Mouse (Mus musculus) heart, embryonic 10.5 days (tissue): ENCODE measurements at regions not wholly inside any gene's neighbourhood (a gene's known extent, or its start where the extent isn't known, plus 50 kb on each side); places are given as distances from the start of the nearest gene placed in this dataset.

Experiments used
- DNase-seq: peaks from one replicate; pipeline ENCODE4 v3.0.0-alpha.2; 2017; ENCODE audit warnings: low spot score
- H3K27ac ChIP-seq: fragments of 300-500 bp; sonication (generic); 2 replicates; pipeline ENCODE4 v1.5.1; 2016; ENCODE audit warnings: mild to moderate bottlenecking
- H3K27me3 ChIP-seq: fragments of 300-500 bp; sonication (generic); 2 replicates; pipeline ENCODE4 v1.6.1; 2016; ENCODE audit warnings: mild to moderate bottlenecking; ENCODE audit not compliant: poor library complexity, insufficient read depth, severe bottlenecking
- H3K36me3 ChIP-seq: fragments of 300-500 bp; sonication (generic); 2 replicates; pipeline ENCODE4 v1.6.1; 2016; ENCODE audit warnings: mild to moderate bottlenecking, moderate library complexity
- H3K4me1 ChIP-seq: fragments of 300-500 bp; sonication (generic); 2 replicates; pipeline ENCODE4 v1.6.1; 2016; ENCODE audit warnings: mild to moderate bottlenecking
- H3K4me3 ChIP-seq: fragments of 300-500 bp; sonication (generic); 2 replicates; pipeline ENCODE4 v1.5.1; 2016; ENCODE audit warnings: mild to moderate bottlenecking, moderate library complexity
- H3K9me3 ChIP-seq: fragments of 300-500 bp; sonication (generic); 2 replicates; pipeline ENCODE4 v1.6.1; 2016; ENCODE audit warnings: mild to moderate bottlenecking, moderate library complexity
- WGBS: fragments of 180-500 bp; shearing (Covaris S2); methylation state at CpG from one replicate; pipeline ENCODE4 v1.1.7; 2016; 5-methylcytosine and 5-hydroxymethylcytosine counted together

- no peaks in the 10 kb centered on the region for H3K9me3 ChIP-seq
- no peaks in the 10 kb centered on the region for H3K4me1 ChIP-seq
- H3K36me3 ChIP-seq = no peaks in the 10 kb centered on the region
- no peak overlapping the region for H3K27ac ChIP-seq
- no peak overlapping the region for H3K4me3 ChIP-seq
- no peak for DNase-seq
- no peaks in the 10 kb centered on the region for H3K27me3 ChIP-seq
These were observed 680.3 kb downstream of the Bcl11a start for GRCm38 (mm10) chr11:24758130-24758529.

DNA sequence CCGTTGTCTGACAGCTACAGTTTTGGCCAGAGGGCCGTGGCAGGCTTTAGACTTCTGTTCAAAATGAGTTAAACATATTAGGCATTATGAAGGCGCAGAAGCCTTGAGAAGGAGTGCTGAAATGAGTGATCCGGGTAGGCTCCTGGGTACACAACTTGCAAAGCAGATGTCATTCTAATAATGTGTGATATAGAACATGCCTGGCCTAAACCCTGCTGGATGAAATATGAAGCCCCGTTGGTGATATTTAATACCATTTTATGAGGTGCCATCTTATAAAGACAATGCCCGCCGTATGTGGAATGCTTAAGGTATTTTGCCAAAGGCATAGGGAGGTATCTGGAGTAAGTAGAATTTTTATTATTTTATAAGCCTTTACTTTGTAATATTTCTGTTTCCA, 705.6 kb downstream of the Bcl11a start:
- no peaks in the 10 kb centered on the region for H3K9me3 ChIP-seq

GRCm38 (mm10) chr11:24789120-24789519, 711.3 kb downstream of the Bcl11a start:
- Histone ChIP-seq H3K4me1 (no peaks in the 10 kb centered on the region), H3K27me3 (no peaks in the 10 kb centered on the region), H3K27ac (no peak overlapping the region), H3K9me3 (no peaks in the 10 kb centered on the region), H3K36me3 (no peaks in the 10 kb centered on the region), H3K4me3 (no peak overlapping the region)
- WGBS = 74% methylated on average over 2 of the region's 2 CpGs
- no peak for DNase-seq

More for the DNA sequence above, 705.6 kb downstream of the Bcl11a start:
- WGBS = 80% methylated on average over 7 of the region's 7 CpGs
- no peak overlapping the region for H3K27ac ChIP-seq
- H3K4me3 ChIP-seq = no peak overlapping the region
- no peak for DNase-seq
- H3K36me3 ChIP-seq = no peaks in the 10 kb centered on the region
- no peaks in the 10 kb centered on the region for H3K4me1 ChIP-seq
- H3K27me3 ChIP-seq = no peaks in the 10 kb centered on the region

GRCm38 (mm10) chr11:24795510-24796211, 717.8 kb downstream of the Bcl11a start:
- no peaks in the 10 kb centered on the region for H3K36me3 ChIP-seq
- H3K4me3 ChIP-seq = no peak overlapping the region
- H3K9me3 ChIP-seq = no peaks in the 10 kb centered on the region
- no peaks in the 10 kb centered on the region for H3K4me1 ChIP-seq
- DNase-seq = no peak
- WGBS = 73% methylated on average over 4 of the region's 4 CpGs
- H3K27me3 ChIP-seq = no peaks in the 10 kb centered on the region
- no peak overlapping the region for H3K27ac ChIP-seq

GRCm38 (mm10) chr11:24804623-24805023, 726.8 kb downstream of the Bcl11a start:
- H3K9me3 ChIP-seq = no peaks in the 10 kb centered on the region
- H3K27me3 ChIP-seq = no peaks in the 10 kb centered on the region
- no peaks in the 10 kb centered on the region for H3K4me1 ChIP-seq
- H3K4me3 ChIP-seq = no peak overlapping the region
- WGBS = 72% methylated on average over 8 of the region's 8 CpGs
- no peak overlapping the region for H3K27ac ChIP-seq
- H3K36me3 ChIP-seq = no peaks in the 10 kb centered on the region
- DNase-seq = no peak

DNA sequence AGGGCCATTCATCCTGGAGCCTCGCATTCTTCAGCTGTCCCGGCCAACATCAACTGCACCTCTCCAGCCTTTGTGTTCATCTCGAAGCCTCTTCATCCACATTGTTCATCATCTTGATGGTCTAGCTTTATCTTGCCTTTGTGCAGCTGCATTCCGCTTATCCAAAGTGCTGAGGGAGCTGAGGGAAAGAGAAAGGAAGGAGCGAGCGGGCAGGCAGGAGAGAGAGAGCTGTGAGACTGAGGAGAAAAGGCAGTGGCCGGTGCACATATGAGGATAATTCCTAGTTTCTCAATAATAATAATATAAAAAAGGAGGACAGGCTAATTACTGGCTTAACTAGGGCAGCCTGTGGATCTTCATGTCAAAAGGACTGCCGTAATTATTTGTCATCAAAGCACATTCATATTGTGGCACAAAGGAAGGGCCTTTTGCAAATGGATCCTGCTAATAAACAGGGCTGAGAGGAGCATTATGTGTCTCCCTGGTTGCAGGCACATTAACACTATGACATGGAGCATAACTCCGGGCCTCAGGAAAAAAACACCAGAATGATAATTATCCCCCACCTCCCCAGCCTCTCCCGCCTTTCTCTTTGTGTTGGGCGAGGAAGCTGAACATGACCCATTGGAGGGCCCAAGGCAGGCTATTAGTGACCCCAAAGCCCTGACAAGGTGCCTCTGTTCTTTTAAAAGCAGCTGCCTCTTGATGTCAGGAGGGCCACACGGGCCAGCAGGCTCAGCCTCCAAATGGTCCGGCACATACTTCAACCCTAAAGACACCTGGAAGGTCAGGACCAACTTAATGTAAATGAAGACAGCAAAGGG, 751.9 kb downstream of the Bcl11a start:
- no peak overlapping the region for H3K27ac ChIP-seq
- WGBS = 64% methylated on average over 13 of the region's 13 CpGs

GRCm38 (mm10) chr11:24830484-24830883, 752.6 kb downstream of the Bcl11a start:
- Histone ChIP-seq H3K4me3 (no peak overlapping the region), H3K27me3 (no peaks in the 10 kb centered on the region), H3K27ac (no peak overlapping the region), H3K36me3 (no peaks in the 10 kb centered on the region), H3K9me3 (no peaks in the 10 kb centered on the region), H3K4me1 (peaks cover 3% of the 10 kb centered on the region; the same call in 1 of the 2 replicates)
- 86% methylated on average over 2 of the region's 2 CpGs for WGBS
- no peak for DNase-seq

More for the DNA sequence above, 751.9 kb downstream of the Bcl11a start:
- H3K36me3 ChIP-seq = no peaks in the 10 kb centered on the region
- no peak for DNase-seq
- H3K4me3 ChIP-seq = no peak overlapping the region
- H3K4me1 ChIP-seq = peaks cover 3% of the 10 kb centered on the region; the same call in 1 of the 2 replicates
- no peaks in the 10 kb centered on the region for H3K9me3 ChIP-seq
- H3K27me3 ChIP-seq = no peaks in the 10 kb centered on the region

- H3K4me1 ChIP-seq = no peaks in the 10 kb centered on the region
- no peaks in the 10 kb centered on the region for H3K27me3 ChIP-seq
- H3K27ac ChIP-seq = no peak overlapping the region
- H3K9me3 ChIP-seq = no peaks in the 10 kb centered on the region
- 71% methylated on average over 2 of the region's 2 CpGs for WGBS
- no peak for DNase-seq
- H3K4me3 ChIP-seq = no peak overlapping the region
- H3K36me3 ChIP-seq = no peaks in the 10 kb centered on the region
These were observed 766.2 kb downstream of the Bcl11a start for GRCm38 (mm10) chr11:24843839-24844738.

DNA sequence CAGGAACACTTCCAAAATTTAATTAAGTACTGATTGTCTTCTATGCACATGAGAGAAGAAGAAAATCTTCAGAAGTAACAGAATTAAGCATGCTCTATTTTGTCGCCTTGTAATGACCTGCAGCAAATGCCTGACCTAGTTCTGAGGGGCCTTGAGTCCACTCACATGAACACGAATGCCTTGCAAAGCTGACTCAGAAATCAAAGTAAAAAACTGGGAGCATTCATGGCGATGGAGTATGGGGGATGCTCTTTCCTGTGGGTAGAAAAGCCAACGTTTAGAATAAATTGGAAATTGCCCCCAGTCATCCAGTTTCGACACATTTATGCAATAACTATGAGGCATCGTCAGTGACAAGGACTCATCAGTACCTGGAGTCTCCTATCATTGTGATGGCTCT, 779.1 kb downstream of the Bcl11a start:
- H3K27me3 ChIP-seq = no peaks in the 10 kb centered on the region
- no peak for DNase-seq
- H3K27ac ChIP-seq = no peak overlapping the region
- H3K4me3 ChIP-seq = no peak overlapping the region
- H3K9me3 ChIP-seq = no peaks in the 10 kb centered on the region
- 77% methylated on average over 6 of the region's 6 CpGs for WGBS
- H3K4me1 ChIP-seq = no peaks in the 10 kb centered on the region
- H3K36me3 ChIP-seq = no peaks in the 10 kb centered on the region

DNA sequence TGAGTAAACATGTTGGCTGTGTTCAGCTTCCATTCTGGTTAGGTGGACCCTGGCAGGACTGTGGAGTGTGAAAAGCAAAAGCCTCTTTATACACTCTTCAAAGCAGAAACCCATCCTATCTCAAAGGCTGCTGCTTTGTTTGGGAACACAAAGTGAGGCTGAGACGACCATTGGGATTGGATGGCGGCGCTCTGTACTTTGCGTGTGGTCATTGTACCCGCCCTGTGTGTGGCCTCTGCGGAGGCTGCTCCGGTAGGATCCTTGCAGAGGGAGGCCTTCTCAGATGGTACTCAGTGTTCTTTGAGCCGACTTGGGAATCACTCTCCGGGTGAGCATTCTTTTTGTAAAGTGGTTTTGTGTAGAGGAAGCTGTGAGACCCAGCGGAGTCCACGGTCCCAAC, 786.8 kb downstream of the Bcl11a start:
- Histone ChIP-seq H3K27ac (no peak overlapping the region), H3K27me3 (no peaks in the 10 kb centered on the region), H3K4me1 (no peaks in the 10 kb centered on the region), H3K9me3 (no peaks in the 10 kb centered on the region), H3K4me3 (no peak overlapping the region), H3K36me3 (no peaks in the 10 kb centered on the region)
- no peak for DNase-seq
- WGBS = 79% methylated on average over 11 of the region's 11 CpGs

GRCm38 (mm10) chr11:24865067-24865796, 787.4 kb downstream of the Bcl11a start:
- Histone ChIP-seq H3K4me1 (no peaks in the 10 kb centered on the region), H3K27ac (no peak overlapping the region), H3K9me3 (no peaks in the 10 kb centered on the region), H3K27me3 (no peaks in the 10 kb centered on the region), H3K36me3 (no peaks in the 10 kb centered on the region), H3K4me3 (no peak overlapping the region)
- no peak for DNase-seq
- WGBS = 57% methylated on average over 3 of the region's 3 CpGs
